Mouse (Mus musculus) hindlimb bud, embryonic 11.5 days (tissue): ENCODE data around the gene Cacybp.

Source experiments
- DNase-seq: peaks from one replicate; pipeline ENCODE4 v3.0.0-alpha.2; 2012; ENCODE audit warnings: low read depth, low spot score; ENCODE audit errors: extremely low spot score

The Cacybp gene

DNA sequence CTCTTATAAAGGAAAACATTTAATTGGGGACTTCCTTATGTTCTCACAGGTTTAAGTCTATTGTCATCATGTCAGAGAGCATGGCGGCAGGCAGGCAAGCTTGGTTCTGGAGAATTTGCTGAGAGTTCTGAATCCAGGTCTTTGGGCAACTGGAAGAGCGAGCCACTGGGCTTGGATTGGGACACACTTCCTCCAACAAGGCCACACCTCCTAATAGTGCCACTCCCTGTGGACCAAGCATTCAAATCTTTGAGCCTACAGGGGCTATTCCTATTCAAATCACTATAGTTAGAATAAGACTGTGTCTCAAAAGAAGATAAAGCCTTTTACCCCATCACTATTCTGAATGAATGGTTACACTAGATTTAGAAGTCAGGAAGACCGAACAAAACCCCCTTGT lies 5.2 kb upstream of the Cacybp start:
- DNase-seq = no peak

DNA sequence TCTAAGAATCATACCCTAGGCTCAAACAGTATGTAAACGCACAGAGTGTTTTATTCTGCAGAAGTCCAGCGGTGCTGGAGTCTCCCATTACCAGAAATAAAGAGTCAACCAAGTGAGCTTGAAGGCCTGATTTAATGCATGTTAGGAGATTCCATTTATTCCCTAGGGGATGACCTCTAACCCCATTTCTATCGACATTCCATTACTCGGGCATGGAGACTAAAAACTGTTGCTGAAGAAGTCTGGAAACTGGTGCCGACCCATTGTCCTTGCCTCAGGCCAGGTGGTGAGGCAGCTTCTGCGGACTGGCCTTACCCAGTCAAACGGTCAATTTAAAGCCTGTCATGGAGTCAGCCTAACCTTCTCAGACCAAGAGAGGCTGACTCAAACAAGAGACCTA lies 1.5 kb upstream of the Cacybp start:
- DNase-seq = no peak

DNA sequence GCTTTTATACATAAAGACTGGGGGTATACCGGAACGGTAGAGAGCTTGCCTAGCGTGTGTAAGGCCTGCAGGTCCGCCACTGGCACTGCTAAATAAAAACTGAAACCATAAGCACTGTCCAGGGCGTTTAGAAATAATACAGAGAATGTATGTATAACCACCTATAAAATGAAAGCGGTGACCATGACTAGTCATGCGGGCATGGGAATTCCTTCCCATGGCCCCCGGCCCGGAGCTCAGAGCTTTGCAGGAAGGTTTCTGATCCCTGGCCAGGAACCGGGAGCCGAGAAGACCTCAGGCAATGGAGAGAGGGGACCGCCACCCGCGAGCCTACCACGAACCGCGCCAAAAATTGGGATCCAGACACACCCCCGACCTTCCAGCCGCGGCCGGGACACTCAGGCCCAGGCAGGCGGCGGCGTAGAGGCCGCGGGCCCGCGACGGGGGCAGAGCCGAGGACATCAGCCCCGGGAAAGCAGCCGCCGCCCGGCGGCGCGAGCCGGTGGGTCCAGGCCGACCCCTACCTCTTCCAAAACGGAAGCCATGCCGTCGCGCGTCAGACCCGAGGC lies 468 bp downstream of the Cacybp start:
- DNase-seq = no peak

DNA sequence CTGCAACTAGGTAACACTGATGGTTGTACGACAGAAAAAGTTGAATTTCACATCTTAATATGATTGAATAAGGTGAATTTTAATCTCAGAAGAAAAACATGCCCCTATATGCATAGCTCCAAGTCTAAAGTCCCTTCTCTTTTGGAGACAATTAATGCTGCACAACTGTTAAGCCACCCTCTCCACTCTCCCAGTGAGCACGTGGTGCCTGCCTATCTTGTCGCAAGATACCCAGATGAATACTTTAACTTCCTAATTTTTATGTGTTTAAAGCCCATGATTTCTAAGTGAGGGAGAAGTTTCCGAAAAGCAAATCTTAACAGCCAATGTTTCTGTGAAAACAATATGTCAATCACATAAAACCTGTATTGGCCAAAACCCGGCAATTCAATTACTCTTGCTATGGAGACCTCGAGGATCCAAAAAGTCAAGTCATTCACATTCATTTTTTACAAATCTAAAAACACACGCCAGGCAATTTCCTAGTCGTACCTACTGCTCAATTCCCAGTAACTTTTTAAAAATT lies 1.0 kb downstream of the Cacybp start:
- DNase-seq = no peak

DNA sequence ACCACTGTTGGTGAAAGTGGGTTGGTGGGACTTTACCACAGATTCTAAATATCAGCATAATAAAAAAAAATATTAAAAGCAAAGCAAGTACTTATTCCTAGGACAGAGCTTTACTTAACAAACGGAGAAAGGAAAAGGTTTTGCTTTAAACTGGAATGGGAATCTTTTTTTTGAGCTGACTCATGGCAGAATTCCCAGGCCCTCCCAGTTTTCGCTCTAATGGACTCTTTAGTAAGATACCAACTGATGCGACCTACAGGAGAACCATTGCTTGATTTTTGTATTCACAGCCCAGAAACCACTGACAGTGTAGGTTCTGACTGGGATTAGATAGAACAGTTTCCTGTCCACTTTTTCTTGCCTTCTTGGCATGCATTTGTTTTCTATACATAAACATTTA lies 2.1 kb downstream of the Cacybp start:
- DNase-seq = no peak

DNA sequence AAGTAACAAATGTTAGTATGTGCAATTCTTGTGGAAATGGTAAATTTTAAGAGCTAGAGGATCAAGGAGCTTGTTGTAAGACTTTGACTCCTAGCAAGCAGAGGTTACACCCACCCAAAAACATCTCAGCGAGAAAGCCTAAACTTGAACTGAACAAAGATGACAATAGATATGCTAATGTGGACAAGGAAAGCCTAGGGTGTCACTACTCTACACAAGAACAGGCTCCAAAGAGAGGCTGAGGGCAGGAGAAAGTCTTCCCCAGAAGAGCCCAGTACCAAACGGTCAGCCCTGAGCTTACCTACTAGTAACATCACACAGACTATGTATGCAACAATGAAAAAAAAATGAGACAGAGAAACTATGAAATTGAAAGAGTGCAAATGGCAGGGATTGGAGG lies 2.8 kb downstream of the Cacybp start:
- DNase-seq = no peak

DNA sequence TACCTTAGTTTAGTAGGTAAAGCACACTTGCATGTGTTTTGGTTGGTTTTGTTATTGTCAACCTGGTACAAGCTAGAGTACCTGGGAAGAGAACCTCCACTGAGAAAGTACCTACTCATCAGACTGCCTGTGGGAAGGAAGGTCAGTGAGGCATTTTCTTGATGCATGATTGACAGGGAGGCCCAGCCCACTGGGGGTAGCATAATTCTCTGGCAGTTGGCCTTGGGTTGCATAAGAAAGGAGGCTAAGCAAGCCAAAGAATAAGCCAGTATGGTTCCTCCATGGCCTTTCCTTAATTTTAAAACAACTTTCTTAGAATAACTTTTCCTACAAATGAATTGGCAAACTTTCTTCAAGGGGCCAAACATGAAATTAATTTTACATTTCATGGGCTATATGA lies 7.2 kb downstream of the Cacybp start:
- no peak for DNase-seq

DNA sequence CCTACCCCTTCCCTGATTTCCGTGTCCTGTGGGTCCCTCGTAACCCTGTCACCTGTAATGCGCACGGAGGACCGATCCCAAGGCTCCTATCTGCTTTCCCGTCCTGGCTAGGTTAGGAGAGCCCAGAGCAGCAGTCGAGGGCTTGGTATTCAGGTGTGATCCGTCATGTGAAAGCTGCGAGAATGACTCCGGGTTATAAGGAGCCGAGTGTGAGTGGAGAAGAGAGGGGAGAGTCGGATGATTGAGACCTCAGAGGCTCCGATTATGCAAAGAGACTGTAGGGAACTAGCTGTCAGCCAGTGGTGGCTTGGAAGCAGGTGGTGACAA lies 17.4 kb downstream of the Cacybp start:
- no peak for DNase-seq

DNA sequence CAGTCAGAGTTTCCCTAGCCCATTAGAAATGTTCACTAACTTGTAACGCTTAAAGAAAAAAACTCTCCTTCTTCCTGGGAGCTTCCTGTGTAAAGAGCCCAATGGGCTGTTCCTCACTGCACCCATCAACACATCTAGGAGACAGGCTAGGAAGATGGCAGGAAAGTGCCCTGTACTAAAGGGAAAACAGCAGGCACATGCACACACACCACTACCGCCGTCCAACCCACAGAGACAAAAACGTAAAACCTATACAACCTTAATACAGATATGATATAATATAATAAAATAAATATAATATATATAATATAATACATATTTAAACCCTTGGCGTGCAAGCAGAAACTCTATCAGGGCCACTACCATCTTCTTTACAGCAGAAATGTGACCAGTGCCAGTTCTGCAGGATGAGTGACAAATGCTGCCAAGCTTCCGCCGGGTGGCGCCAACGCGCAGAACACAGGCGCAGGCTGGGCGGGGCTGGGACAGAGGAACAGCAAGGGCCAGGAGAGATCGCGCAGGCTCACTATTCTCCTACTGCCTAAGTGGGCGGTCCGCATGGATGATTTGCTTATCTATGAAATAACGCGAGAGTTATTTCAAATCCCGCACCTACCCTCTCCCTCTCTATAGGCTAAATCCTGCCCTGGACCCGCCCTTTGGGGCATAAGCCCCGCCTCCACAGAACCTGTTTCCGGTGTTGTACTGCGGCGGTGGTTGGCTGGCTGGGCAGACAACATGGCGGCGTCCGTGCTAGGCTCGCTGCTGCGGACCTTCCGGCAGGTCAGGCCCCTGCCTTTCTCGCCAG lies 17.9 kb downstream of the Cacybp start, which contains the start of gene Mrps14:
TSS of gene Mrps14 (plus strand) at position 687 of the 808 bp plus-strand sequence.
- peak; percentile 99 for DNase-seq

DNA sequence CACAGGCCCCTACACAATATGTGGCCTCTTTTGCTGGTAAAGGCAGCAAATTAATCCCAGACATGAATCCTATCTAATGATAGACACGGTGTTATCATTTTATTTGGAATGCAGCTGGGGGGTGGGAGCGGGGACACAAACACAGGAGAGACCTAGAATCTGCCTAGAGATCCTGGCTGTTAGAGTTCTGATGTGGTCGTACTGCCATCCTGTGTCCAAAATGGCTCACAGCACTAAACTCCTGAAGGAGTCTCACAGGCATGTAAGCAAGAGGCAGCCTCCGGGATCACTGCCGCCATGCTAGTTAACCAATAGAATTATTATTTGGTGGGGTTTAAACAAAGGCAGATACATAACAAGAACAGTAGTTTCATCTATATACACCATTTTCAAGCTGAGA lies 28.2 kb downstream of the Cacybp start:
- DNase-seq = peak; percentile 18

DNA sequence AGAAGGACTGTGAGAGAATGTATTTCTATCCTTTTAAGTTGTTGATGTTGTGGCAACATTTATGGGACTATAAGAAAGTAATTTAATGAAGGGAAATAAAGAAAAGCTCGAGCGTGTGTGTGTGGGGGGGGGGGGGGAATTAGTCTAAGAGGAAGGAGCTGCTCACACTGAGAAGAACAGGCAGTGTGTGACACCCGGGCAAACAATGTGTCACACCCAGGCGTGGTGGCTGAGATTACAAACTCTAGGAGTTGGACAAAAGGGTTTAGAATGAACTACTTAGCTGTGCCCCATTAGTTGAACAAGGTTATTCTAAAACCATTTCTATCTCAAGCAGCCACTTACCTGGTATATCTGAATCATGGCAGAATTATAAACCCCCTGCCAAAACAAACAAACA lies 31.5 kb downstream of the Cacybp start:
- no peak for DNase-seq

DNA sequence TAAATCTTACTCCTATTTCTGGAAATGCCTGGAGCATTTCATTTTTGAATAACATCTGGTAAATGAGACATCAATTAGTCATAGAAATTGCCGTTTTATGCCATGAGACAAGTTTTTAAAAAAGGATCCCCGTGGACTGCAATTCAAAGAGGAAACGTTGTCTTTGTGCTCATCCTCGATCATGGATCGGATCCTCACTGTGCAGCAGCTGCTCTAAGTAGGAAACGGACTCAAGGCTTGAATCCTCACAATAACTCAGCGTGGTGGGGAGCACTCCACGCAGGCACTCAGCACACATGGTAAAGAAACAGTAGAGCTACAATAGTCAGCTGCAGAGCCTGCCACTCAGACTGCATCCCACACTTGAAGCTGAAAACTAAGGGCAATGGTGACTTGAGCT lies 35.8 kb downstream of the Cacybp start:
- no peak for DNase-seq

DNA sequence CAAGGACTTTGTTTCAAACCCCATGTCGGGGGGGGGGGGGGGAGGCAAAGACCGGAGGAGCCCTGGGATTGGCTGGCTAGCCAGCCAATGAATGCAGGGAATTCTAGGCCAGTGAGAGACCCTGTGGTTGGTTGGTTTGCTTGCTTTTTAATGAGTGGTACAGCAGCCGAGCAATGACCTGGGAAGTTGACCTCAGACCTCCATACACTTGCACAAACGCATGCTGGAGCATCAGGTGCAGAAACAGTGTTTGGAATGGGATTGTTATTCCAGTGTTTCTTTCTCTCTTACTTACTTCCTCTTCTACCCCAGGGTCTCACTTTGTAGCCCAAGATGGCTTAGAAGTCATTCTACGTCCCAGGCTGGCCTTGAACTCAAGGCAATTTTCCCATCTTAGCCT lies 46.1 kb downstream of the Cacybp start:
- DNase-seq = no peak

DNA sequence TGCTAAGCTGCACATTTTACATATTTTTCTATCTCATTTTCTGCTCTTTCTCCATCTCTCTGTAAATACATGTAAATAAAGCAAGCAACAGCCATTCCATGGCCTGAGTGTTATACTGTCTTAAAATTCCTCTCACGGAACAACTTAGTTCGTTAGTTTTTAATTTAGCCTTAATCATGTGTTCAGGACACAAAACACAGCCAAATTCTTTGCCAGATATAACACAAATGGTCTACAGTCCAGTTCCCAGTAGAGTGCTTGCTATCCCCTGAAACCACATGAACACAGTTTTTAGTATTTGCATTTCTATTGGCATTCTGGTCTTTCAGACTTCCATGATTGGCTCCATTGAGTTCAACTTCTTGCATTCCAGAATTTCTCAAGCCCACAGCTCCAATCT lies 54.5 kb downstream of the Cacybp start:
- DNase-seq = no peak

DNA sequence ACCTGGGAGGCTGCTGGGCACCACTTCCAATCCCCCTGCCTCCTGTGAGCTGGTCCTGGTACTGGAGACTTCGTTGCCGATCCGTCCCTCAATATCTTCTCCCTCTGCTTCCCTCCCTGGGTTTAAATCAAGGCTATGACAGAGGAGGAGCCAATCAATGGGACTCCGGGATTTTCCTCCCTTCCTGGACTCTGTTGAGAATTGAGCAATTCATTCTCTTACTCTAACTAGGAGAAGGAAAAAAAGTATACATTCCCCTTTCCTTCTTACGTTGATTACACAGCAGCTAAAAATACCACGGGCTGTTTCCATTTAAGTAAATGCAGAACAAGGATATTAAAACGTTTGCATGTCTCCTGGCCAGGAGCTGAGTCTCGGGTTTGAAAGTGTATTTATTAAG lies 59.2 kb downstream of the Cacybp start, which contains the start of gene Tnn:
TSS of gene Tnn (minus strand) at position 101 of the 400 bp plus-strand sequence.
- no peak for DNase-seq
